Mouse (Mus musculus) forebrain, embryonic 11.5 days (tissue): Measurements from ENCODE around the gene Nxnl1. TPM values are rescaled to one million over a fixed set of nuclear protein-coding genes. Genes with fewer than 3 reads are reported as not detected.

Source experiments
- polyA plus RNA-seq: library from polyadenylated mRNA; unstranded; fragments of >200 nt; fragmentation: Nextera tagmentation; extraction: Ambion mirVana; gene quantifications from 2 replicates; pipeline ENCODE4 v1.2.1, GENCODE M21; 2014

Gene Nxnl1
- polyA plus RNA-seq, 1 experiment from 2014 or later = not detected

Other genes starting within 250 kb of the Nxnl1 start
- 69.3 and 82.5 TPM in 2 replicates for gene Use1, start 199.8 kb downstream of the Nxnl1 start, polyA plus RNA-seq
- 2.9 and 3.3 TPM in 2 replicates for gene Ocel1, start 195.3 kb downstream of the Nxnl1 start, polyA plus RNA-seq
- 49.1 and 51.4 TPM in 2 replicates for gene Nr2f6, start 184.6 kb downstream of the Nxnl1 start, polyA plus RNA-seq
- 4.2 and 4.5 TPM in 2 replicates for gene Ushbp1, start 170.8 kb downstream of the Nxnl1 start, polyA plus RNA-seq
- gene Babam1, start 169.7 kb downstream of the Nxnl1 start, polyA plus RNA-seq = 106 and 119 TPM in 2 replicates
- gene Ankle1, start 160.6 kb downstream of the Nxnl1 start, polyA plus RNA-seq = 38.7 and 42.2 TPM in 2 replicates
- 76.6 and 76.7 TPM in 2 replicates for gene Abhd8, start 102.9 kb downstream of the Nxnl1 start, polyA plus RNA-seq
- gene Mrpl34, start 101.6 kb downstream of the Nxnl1 start, polyA plus RNA-seq = 186 TPM in 2 replicates
- gene Dda1, start 97.4 kb downstream of the Nxnl1 start, polyA plus RNA-seq = 133 and 146 TPM in 2 replicates
- 5.7 and 9.3 TPM in 2 replicates for gene Ano8, start 80.6 kb downstream of the Nxnl1 start, polyA plus RNA-seq
- 7.9 and 10.8 TPM in 2 replicates for gene Gtpbp3, start 78.5 kb downstream of the Nxnl1 start, polyA plus RNA-seq
- gene Plvap, start 54.8 kb downstream of the Nxnl1 start, polyA plus RNA-seq = 42.5 and 43.4 TPM in 2 replicates
- gene Ccdc194, start 40.9 kb downstream of the Nxnl1 start, polyA plus RNA-seq = 0.29 TPM in 1 of 2 replicates, not detected in the other
- gene Bst2, start 29.1 kb downstream of the Nxnl1 start, polyA plus RNA-seq = 3.1 and 4.9 TPM in 2 replicates
- 50.1 and 62.8 TPM in 2 replicates for gene Mvb12a, start 23.7 kb downstream of the Nxnl1 start, polyA plus RNA-seq
- gene Tmem221, start 7.7 kb downstream of the Nxnl1 start, polyA plus RNA-seq = 0.15 TPM in 1 of 2 replicates, not detected in the other
- 18.4 and 19.1 TPM in 2 replicates for gene Slc27a1, start 2.3 kb upstream of the Nxnl1 start, polyA plus RNA-seq
- gene Pgls, start 25.6 kb upstream of the Nxnl1 start, polyA plus RNA-seq = 218 and 238 TPM in 2 replicates
- 3.2 and 4.3 TPM in 2 replicates for gene Fam129c, start 31.0 kb upstream of the Nxnl1 start, polyA plus RNA-seq
- gene Colgalt1, start 44.4 kb upstream of the Nxnl1 start, polyA plus RNA-seq = 41.8 and 48.6 TPM in 2 replicates
- gene Unc13a, start 105.2 kb upstream of the Nxnl1 start, polyA plus RNA-seq = 6.5 and 6.6 TPM in 2 replicates
- 2.3 TPM in 2 replicates for gene Jak3, start 109.7 kb upstream of the Nxnl1 start, polyA plus RNA-seq
- gene Insl3, start 122.6 kb upstream of the Nxnl1 start, polyA plus RNA-seq = not detected in 2 replicates
- gene B3gnt3, start 135.2 kb upstream of the Nxnl1 start, polyA plus RNA-seq = 0.51 and 0.64 TPM in 2 replicates
- 21.3 and 23.2 TPM in 2 replicates for gene Fcho1, start 159.1 kb upstream of the Nxnl1 start, polyA plus RNA-seq